Mouse (Mus musculus) liver, adult 2 months (tissue): Measurements from ENCODE around the gene Slc12a5. TPM values are rescaled to one million over a fixed set of nuclear protein-coding genes. Genes with fewer than 3 reads are reported as not detected.
A peak's percentile ranks its signal among the peaks of the same experiment; 100 is the strongest.

Source experiments
- DNase-seq: peaks from one replicate; pipeline ENCODE4 v3.0.0-alpha.2; 2011; ENCODE audit warnings: low read depth, low spot score; ENCODE audit errors: extremely low read depth
- H3K27ac ChIP-seq: fragments of 200-500 bp; replicated peaks from 2 replicates; pipeline ENCODE4 v1.5.1; 2012; ENCODE audit warnings: low read depth, mild to moderate bottlenecking, control low read depth, inconsistent platforms, low read length; ENCODE audit not compliant: insufficient read depth
- H3K27me3 ChIP-seq: fragments of 200-500 bp; 2 replicates; pipeline ENCODE4 v1.6.1; 2012; ENCODE audit warnings: mild to moderate bottlenecking, moderate library complexity, low read length, inconsistent platforms; ENCODE audit not compliant: control insufficient read depth, insufficient read depth
- H3K36me3 ChIP-seq: fragments of 200-500 bp; 2 replicates; pipeline ENCODE4 v1.6.1; 2012; ENCODE audit warnings: low read length, inconsistent platforms; ENCODE audit not compliant: control insufficient read depth, insufficient read depth
- H3K4me1 ChIP-seq: fragments of 200-500 bp; 2 replicates; pipeline ENCODE4 v1.6.1; 2011; ENCODE audit warnings: low read length; ENCODE audit not compliant: control insufficient read depth, insufficient read depth
- H3K4me3 ChIP-seq: fragments of 200-500 bp; 2 replicates; pipeline ENCODE4 v1.5.1; 2011; ENCODE audit warnings: low read depth, mild to moderate bottlenecking, control low read depth, low read length, moderate library complexity; ENCODE audit not compliant: insufficient read depth
- H3K79me2 ChIP-seq: fragments of 200-500 bp; 2 replicates; pipeline ENCODE4 v1.6.1; 2012; ENCODE audit warnings: inconsistent platforms, mild to moderate bottlenecking, low read length, moderate library complexity; ENCODE audit not compliant: control insufficient read depth, insufficient read depth
- H3K9ac ChIP-seq: fragments of 200-500 bp; 2 replicates; pipeline ENCODE4 v1.6.1; 2012; ENCODE audit warnings: low read depth, mild to moderate bottlenecking, control low read depth, inconsistent platforms, low read length
- CTCF ChIP-seq: fragments of 200-500 bp; IDR thresholded peaks from 2 replicates; pipeline ENCODE4 v1.5.1; 2011; ENCODE audit warnings: low read depth, low read length, control low read depth
- POLR2A ChIP-seq: fragments of 200-500 bp; IDR thresholded peaks from 2 replicates; pipeline ENCODE4 v1.6.1; 2011; ENCODE audit warnings: low read length, control low read depth; ENCODE audit not compliant: insufficient read depth; ENCODE audit errors: extremely low read depth
- WGBS: fragments of 180-500 bp; shearing (Covaris S2); methylation state at CpG from one replicate; pipeline ENCODE4 v1.1.7; 2018; 5-methylcytosine and 5-hydroxymethylcytosine counted together
- polyA plus RNA-seq: library from polyadenylated mRNA; depleted of rRNA; stranded (reverse); fragments of >200 nt; gene quantifications from 2 replicates; pipeline ENCODE4 v1.2.3, GENCODE M21; 2012
- total RNA-seq: library from RNA; depleted of rRNA; stranded (reverse); fragments of >200 nt; gene quantifications from 2 replicates; pipeline ENCODE4 v1.2.3, GENCODE M21; 2014

Gene Slc12a5
- total and polyA plus RNA-seq, 2 experiments = 0.46 to 1.1 TPM

DNA sequence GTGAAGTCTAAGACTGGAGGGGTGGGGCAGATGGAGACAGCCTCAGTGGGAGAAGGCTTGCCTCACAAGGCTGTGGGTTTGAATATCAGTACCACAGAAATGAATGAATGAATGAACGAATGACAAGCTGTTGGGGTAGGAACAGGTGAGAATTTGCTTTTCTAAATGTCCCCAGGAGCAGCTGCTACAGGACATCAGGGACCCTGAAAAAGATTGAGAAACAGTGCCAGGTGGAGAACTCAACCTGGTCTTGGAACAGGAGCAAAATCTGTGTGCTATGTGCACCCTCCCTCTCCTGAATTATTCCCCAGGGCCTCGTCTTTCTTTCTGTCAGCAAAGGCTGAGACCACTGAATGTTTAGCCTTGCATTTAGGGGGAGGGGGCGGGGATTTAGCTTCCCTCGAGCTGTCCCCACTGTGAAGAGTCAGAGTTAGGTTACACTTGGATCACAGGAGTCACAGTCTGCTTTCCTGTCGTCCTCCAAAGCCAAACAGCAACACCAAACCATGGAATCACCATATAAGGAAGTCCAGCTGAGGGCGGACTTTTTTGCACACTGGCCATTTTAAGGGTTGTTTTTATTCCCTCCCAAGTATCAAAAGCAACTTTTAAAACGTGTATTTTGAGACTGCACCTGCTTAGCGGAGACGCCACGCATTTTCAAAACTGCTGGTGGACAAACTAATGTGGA is 20.3 kb upstream of the Slc12a5 start, which contains the start of gene Mmp9:
Mmp9 (plus strand) TSS at position 641 of the 691 bp plus-strand sequence.
- no peak within 1 kb of the TSS for H3K4me3 ChIP-seq
- H3K9ac ChIP-seq = no peak within 1 kb of the TSS
- no peak within 1 kb of the TSS for H3K27ac ChIP-seq
- no peaks in the 10 kb centered on the region for H3K36me3 ChIP-seq
- H3K79me2 ChIP-seq = no peaks in the 10 kb centered on the region
- peaks cover 6% of the 10 kb centered on the region; the same call in 1 of the 2 replicates for H3K27me3 ChIP-seq
- no peak for DNase-seq
- peaks cover 3% of the 10 kb centered on the region for H3K4me1 ChIP-seq
- no peak for TF ChIP-seq POLR2A
- TF ChIP-seq CTCF = no peak
- 38% methylated on average over 10 of the region's 10 CpGs for WGBS

DNA sequence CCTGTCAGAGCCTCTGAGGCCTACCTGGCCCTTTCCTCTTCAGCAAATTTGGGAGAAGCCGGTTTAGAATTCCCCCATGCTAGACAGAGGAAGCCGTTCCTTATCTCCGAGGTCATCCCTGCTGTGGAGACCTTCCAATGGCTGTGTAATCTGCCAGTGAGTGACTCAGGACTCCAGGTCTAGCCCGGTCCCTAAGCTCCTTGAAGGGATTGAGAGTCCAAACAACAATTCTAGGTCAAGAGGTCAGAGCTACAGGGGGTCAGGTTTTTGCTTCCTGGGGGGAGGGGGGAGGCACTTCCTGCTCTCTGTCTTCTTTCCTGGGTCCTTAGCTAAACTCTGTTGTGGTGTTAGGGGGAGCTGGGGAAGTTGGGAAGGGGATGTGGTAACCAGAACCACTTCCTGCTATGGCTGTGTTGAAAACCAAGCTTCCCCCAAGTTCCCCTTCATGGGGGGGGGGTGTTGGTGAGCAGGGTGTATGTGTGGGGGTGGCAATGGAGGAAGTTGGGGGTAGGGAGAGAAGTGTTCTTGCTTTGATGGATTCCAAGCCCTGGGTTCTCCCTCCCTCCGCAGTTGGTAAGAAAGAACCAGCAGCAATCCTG is 17.8 kb upstream of the Slc12a5 start:
- no peak overlapping the region for H3K4me3 ChIP-seq
- TF ChIP-seq CTCF (no peak), POLR2A (no peak)
- H3K27ac ChIP-seq = no peak overlapping the region
- H3K36me3 ChIP-seq = no peaks in the 10 kb centered on the region
- H3K4me1 ChIP-seq = peaks cover 3% of the 10 kb centered on the region
- DNase-seq = peak; percentile 56
- no peaks in the 10 kb centered on the region for H3K79me2 ChIP-seq
- no peak overlapping the region for H3K9ac ChIP-seq
- 52% methylated on average over 5 of the region's 5 CpGs for WGBS
- peaks cover 6% of the 10 kb centered on the region; the same call in 1 of the 2 replicates for H3K27me3 ChIP-seq

DNA sequence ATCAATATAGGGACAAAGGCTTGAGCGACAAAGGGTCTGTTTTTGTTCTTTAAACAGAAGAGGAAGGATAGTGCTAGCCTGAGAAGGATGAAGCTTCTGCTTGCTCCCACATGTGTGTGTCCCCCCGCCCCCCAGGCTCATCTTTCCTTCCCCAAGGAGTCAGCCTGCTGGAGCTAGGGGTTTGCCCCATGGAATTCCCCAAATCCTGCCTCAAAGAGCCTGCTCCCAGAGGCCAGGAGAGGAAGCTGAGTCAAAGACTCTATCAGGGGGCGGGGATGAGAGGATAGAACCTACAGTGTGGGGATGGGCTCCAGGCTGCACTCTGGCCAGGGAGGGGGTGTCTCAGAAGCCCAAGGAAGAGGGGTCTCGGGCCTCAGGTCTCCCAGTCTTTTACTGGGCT is 13.1 kb upstream of the Slc12a5 start:
- Histone ChIP-seq H3K9ac (no peak overlapping the region), H3K4me1 (no peaks in the 10 kb centered on the region), H3K27me3 (peaks cover 16% of the 10 kb centered on the region), H3K36me3 (no peaks in the 10 kb centered on the region), H3K79me2 (no peaks in the 10 kb centered on the region), H3K4me3 (no peak overlapping the region), H3K27ac (no peak overlapping the region)
- TF ChIP-seq CTCF (no peak), POLR2A (no peak)
- no peak for DNase-seq
- WGBS = 49% methylated on average over 4 of the region's 4 CpGs

DNA sequence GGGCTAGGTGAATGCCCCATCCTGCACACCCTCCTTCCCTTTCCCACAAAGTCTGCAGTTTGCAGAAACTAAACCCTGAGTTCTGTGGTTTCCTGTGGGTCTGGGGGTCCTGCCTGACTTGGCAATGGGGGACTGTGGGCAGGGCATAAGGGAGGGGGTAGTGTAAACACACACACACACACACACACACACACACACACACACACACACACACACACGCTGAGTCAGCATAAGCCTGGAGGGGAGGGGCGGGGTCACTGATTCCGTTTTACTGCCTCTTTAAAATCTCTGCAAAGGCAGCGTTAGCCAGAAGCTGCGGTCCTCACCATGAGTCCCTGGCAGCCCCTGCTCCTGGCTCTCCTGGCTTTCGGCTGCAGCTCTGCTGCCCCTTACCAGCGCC is 12.7 kb upstream of the Slc12a5 start:
- Histone ChIP-seq H3K79me2 (no peaks in the 10 kb centered on the region), H3K9ac (no peak overlapping the region), H3K36me3 (no peaks in the 10 kb centered on the region), H3K27me3 (peaks cover 16% of the 10 kb centered on the region), H3K4me3 (no peak overlapping the region), H3K27ac (no peak overlapping the region), H3K4me1 (no peaks in the 10 kb centered on the region)
- TF ChIP-seq CTCF = no peak
- no peak for TF ChIP-seq POLR2A
- DNase-seq = no peak
- WGBS = 16% methylated on average over 7 of the region's 7 CpGs

DNA sequence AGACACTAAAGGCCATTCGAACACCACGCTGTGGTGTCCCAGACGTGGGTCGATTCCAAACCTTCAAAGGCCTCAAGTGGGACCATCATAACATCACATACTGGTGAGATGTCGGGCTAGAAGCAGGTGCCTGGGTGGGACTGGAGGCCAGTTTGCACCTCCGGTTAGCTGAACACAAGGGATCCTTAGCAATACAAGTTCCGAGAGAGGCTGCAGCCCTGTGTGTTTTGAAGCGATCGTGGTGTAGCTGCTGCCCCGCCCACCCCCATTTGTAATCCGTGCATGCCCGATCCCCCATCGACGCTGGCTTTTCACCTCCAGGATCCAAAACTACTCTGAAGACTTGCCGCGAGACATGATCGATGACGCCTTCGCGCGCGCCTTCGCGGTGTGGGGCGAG is 11.6 kb upstream of the Slc12a5 start:
- Histone ChIP-seq H3K36me3 (no peaks in the 10 kb centered on the region), H3K79me2 (no peaks in the 10 kb centered on the region), H3K9ac (no peak overlapping the region), H3K27ac (no peak overlapping the region), H3K27me3 (peaks cover 16% of the 10 kb centered on the region), H3K4me3 (no peak overlapping the region), H3K4me1 (no peaks in the 10 kb centered on the region)
- no peak for DNase-seq
- TF ChIP-seq CTCF = no peak
- no peak for TF ChIP-seq POLR2A
- 11% methylated on average over 25 of the region's 25 CpGs for WGBS

DNA sequence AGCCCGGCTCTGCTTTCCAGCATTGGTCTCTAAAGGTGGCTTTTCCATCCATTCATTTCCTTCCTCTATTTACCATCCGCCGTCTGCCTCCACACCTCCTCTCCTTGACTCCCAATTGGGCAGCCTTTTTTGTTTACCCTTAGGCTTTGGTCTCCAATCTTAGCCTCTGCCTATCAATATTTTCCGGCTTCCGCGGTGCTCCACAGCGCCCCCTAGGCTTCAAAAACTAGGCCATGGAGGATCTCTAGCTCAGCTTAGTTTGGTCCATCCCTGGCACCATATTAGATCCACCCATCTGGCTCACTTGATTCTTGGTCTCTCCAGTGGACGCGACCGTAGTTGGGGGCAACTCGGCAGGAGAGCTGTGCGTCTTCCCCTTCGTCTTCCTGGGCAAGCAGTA is 10.1 kb upstream of the Slc12a5 start:
- Histone ChIP-seq H3K9ac (no peak overlapping the region), H3K27me3 (peaks cover 16% of the 10 kb centered on the region), H3K36me3 (no peaks in the 10 kb centered on the region), H3K79me2 (no peaks in the 10 kb centered on the region), H3K4me3 (no peak overlapping the region), H3K27ac (no peak overlapping the region), H3K4me1 (no peaks in the 10 kb centered on the region)
- DNase-seq = peak; percentile 10
- TF ChIP-seq CTCF (peak; percentile 62), POLR2A (no peak)
- WGBS = 24% methylated on average over 13 of the region's 13 CpGs
